Mouse (Mus musculus) bone marrow, adult 2 months (tissue): ENCODE measurements around the gene Fmr1. TPM values are rescaled to one million over a fixed set of nuclear protein-coding genes. Genes with fewer than 3 reads are reported as not detected.
"Not testable (repeated sequence)": the region's sequence is repeated elsewhere in the genome, so short reads cannot be mapped to it uniquely, and the experiment has no call there.

Experiments used
- H3K27ac ChIP-seq: fragments of 200-500 bp; 2 replicates; pipeline ENCODE4 v1.5.1; 2012; ENCODE audit warnings: low read depth, mild to moderate bottlenecking, control low read depth, inconsistent platforms, low read length; ENCODE audit not compliant: control insufficient read depth, poor library complexity, insufficient read depth
- H3K4me1 ChIP-seq: fragments of 200-500 bp; 2 replicates; pipeline ENCODE4 v1.6.1; 2011; ENCODE audit warnings: low read length; ENCODE audit not compliant: control insufficient read depth, insufficient read depth
- H3K4me3 ChIP-seq: fragments of 200-500 bp; replicated peaks from 2 replicates; pipeline ENCODE3; 2011; ENCODE audit warnings: mild to moderate bottlenecking, low read depth, low read length, control low read depth; ENCODE audit not compliant: control insufficient read depth
- CTCF ChIP-seq: fragments of 200-500 bp; IDR thresholded peaks from 2 replicates; pipeline ENCODE4 v1.5.1; 2011; ENCODE audit warnings: low read length, control low read depth; ENCODE audit not compliant: control insufficient read depth, insufficient read depth
- POLR2A ChIP-seq: fragments of 200-500 bp; IDR thresholded peaks from 2 replicates; pipeline ENCODE4 v1.6.1; 2011; ENCODE audit warnings: low read depth, mild to moderate bottlenecking, control low read depth, low read length, borderline replicate concordance; ENCODE audit not compliant: control insufficient read depth
- WGBS: fragments of 180-500 bp; shearing (Covaris S2); methylation state at CpG from one replicate; pipeline ENCODE4 v1.1.7; 2018; 5-methylcytosine and 5-hydroxymethylcytosine counted together
- polyA plus RNA-seq: library from polyadenylated mRNA; stranded (reverse); fragments of >200 nt; gene quantifications from 2 replicates; pipeline ENCODE4 v1.2.4, GENCODE M21; 2011; ENCODE audit warnings: low replicate concordance; ENCODE audit not compliant: missing spikeins, insufficient read depth, insufficient read length

The Fmr1 gene
- 21.9 and 27.0 TPM in 2 replicates for polyA plus RNA-seq

DNA sequence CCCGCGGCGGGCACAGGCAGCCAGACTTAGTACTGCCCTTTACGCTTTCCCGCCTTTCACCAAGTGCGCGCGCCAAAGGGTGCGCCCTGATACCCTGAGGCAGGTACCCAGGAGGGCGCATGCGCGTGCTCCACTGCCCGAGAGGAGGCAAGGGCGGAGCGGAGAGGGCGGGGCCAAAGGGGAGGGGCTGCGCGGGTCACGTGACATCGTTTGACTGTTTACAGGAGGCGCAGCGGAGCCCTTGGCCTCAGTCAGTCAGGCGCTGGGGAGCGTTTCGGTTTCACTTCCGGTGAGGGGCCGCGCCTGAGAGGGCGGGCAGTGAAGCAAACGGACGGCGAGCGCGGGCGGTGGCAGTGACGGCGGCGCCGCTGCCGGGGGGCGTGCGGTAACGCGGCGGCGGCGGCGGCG is at the start of gene Fmr1:
Gene Fmr1 (plus strand): TSS at position 209 of the 408 bp plus-strand sequence.
- WGBS: 12% methylated on average over 31 of the region's 49 CpGs
- H3K4me3 ChIP-seq: peak within 1 kb of the TSS; percentile 73
- TF ChIP-seq POLR2A (peak; percentile 93), CTCF (peak; percentile 8; the same call in 1 of the 2 replicates)
- peak within 1 kb of the TSS; percentile 96 for H3K27ac ChIP-seq
- no peaks in the 10 kb centered on the region; the same call in 1 of the 2 replicates for H3K4me1 ChIP-seq

DNA sequence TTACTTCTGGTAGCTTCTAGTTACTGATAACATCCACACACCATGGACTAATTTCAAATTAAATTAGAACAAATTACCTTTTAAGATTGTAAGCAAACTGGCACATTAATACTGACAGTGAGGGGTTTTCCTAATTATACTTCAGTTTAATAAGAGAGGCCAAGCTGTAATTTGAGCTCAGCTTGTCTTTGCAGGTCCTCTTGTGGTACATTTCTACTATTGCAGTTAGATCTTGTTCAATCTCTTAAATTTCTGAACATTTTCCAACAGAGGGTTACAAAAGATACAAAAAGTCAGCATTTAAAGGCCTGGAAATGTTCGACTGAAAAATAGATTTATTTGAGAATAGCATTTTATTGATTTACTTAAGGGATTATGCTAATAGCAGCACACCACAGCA is 36.7 kb upstream of the Fmr1 start:
- no peaks in the 10 kb centered on the region for H3K4me1 ChIP-seq
- no peak overlapping the region for H3K4me3 ChIP-seq
- H3K27ac ChIP-seq: no peak overlapping the region
- whole genome bisulfite sequencing: 48% methylated on average over 1 of the region's 1 CpGs
- TF ChIP-seq CTCF (no peak), POLR2A (no peak)

- WGBS: 72% methylated on average over 7 of the region's 7 CpGs
- Histone ChIP-seq H3K4me1 (no peaks in the 10 kb centered on the region), H3K4me3 (no peak overlapping the region), H3K27ac (no peak overlapping the region)
- TF ChIP-seq POLR2A (no peak), CTCF (no peak)
Observed at GRCm38 (mm10) chrX:68645154-68645919, 33.0 kb upstream of the Fmr1 start.

GRCm38 (mm10) chrX:68677508-68677907 is 833 bp upstream of the Fmr1 start:
- 25% methylated on average over 1 of the region's 1 CpGs for WGBS
- TF ChIP-seq CTCF: no peak
- TF ChIP-seq POLR2A: no peak
- Histone ChIP-seq H3K4me1 (no peaks in the 10 kb centered on the region; the same call in 1 of the 2 replicates), H3K27ac (no peak overlapping the region), H3K4me3 (no peak overlapping the region)

DNA sequence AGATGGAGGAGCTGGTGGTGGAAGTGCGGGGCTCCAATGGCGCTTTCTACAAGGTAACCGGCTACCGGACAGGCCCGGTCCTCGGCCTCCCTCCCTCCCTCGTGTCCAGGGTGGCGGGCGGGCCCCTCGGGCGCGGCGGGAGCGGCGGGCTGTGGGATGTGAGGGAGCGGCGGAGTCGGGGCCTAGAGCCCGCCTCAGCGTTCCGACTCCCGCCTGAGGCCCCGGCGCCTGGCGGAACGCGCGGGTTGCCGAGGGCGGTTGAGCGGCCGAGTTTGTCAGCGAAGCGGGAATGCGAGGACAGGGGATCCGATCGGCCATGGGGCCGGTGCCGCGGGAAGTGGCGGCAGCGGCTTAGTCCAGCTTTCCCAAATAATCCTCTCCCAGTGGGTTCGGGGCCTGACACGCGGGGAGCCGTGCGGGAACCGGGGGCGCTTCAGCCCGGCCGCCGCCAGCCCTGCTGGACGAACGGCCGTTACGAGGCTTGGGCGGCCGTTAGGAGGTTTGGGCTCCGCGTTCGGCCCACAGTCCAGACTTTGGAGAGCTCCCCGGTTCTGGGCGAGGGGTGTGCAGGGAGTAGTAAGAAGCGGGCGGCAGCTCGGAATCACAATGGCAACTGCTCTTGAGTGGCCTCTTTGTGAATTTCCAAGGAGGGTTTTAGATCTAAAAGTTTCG is 610 bp downstream of the Fmr1 start:
- Histone ChIP-seq H3K27ac (peak overlapping the region; percentile 96), H3K4me1 (no peaks in the 10 kb centered on the region; the same call in 1 of the 2 replicates), H3K4me3 (peak overlapping the region; percentile 72)
- WGBS: 8% methylated on average over 49 of the region's 67 CpGs
- TF ChIP-seq POLR2A: no peak
- no peak for TF ChIP-seq CTCF

DNA sequence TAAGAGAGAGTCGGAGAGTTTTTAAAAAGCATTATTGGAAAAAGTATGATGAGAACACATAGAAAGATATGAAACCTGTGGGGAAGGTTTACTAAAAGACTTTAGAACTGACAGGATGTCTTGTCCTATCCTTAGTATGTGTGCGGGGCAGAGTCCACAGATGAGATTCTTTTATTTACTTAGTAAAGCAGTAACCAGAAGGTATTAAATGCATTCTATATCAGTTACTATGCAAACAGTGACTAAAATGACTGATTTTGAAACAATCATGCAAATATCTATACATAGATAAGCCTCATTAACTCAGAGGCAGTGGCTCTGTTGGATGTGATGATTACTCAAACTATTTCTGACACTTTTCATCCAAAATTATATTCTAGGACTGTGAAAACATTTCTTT is 6.4 kb downstream of the Fmr1 start:
- no peak overlapping the region for H3K4me3 ChIP-seq
- no peak overlapping the region for H3K27ac ChIP-seq
- TF ChIP-seq CTCF: no peak
- no peak for TF ChIP-seq POLR2A
- H3K4me1 ChIP-seq: no peaks in the 10 kb centered on the region; the same call in 1 of the 2 replicates
- WGBS: 88% methylated on average over 2 of the region's 2 CpGs

- H3K4me1 ChIP-seq, H3K27ac ChIP-seq, H3K4me3 ChIP-seq: not testable (repeated sequence)
- WGBS: 75% methylated on average over 8 of the region's 8 CpGs
Observed at GRCm38 (mm10) chrX:68691936-68692335, 13.6 kb downstream of the Fmr1 start.

GRCm38 (mm10) chrX:68736902-68737301 is 58.6 kb downstream of the Fmr1 start:
- Histone ChIP-seq H3K27ac (no peak overlapping the region), H3K4me3 (no peak overlapping the region), H3K4me1 (no peaks in the 10 kb centered on the region)
- 55% methylated on average over 1 of the region's 1 CpGs for WGBS
- no peak for TF ChIP-seq CTCF

- TF ChIP-seq POLR2A: no peak
- TF ChIP-seq CTCF: no peak
- WGBS: 56% methylated on average over 2 of the region's 2 CpGs
- H3K4me3 ChIP-seq: no peak overlapping the region
Observed at GRCm38 (mm10) chrX:68740088-68740487, 61.7 kb downstream of the Fmr1 start.

More at GRCm38 (mm10) chrX:68740088-68740487, 61.7 kb downstream of the Fmr1 start:
- no peak overlapping the region for H3K27ac ChIP-seq
- no peaks in the 10 kb centered on the region for H3K4me1 ChIP-seq
